Mouse (Mus musculus) heart, adult 9 months (tissue): ENCODE measurements at regions not wholly inside any gene's neighbourhood (a gene's known extent, or its start where the extent isn't known, plus 50 kb on each side); places are given as distances from the start of the nearest gene placed in this dataset.
A peak's percentile ranks its signal among the peaks of the same experiment; 100 is the strongest.

Experiments used
- DNase-seq, 2 experiments: peaks; one replicate each; pipeline ENCODE4 v3.0.0; 2022; ENCODE audit warnings: low spot score in 2 of 2

DNA sequence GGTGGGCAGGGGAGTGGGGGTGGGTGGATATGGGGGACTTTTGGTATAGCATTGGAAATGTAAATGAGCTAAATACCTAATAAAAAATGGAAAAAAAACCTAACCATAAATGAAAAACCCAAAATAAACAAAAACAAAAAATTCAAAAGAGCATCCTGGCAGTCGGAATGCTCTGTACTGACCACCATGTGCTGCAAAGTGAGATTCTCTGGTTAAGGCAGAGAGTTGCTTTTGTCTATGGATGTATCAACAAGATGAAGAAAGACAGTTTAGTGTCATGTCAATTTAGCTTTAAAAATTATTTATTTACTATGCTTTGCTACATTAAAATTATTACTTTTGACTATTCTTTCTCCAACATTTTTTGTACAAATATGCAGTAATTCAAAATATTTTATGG lies 88.5 kb downstream of the E330014E10Rik start:
- DNase-seq = no peak

- DNase-seq = no peak
Measured at GRCm38 (mm10) chr5:95864725-95865492, 89.1 kb downstream of the E330014E10Rik start.

- no peak for DNase-seq
Measured at GRCm38 (mm10) chr5:95865516-95865915, 89.7 kb downstream of the E330014E10Rik start.

GRCm38 (mm10) chr5:95866848-95867495 lies 89.8 kb upstream of the Cxcl13 start:
- no peak for DNase-seq

DNA sequence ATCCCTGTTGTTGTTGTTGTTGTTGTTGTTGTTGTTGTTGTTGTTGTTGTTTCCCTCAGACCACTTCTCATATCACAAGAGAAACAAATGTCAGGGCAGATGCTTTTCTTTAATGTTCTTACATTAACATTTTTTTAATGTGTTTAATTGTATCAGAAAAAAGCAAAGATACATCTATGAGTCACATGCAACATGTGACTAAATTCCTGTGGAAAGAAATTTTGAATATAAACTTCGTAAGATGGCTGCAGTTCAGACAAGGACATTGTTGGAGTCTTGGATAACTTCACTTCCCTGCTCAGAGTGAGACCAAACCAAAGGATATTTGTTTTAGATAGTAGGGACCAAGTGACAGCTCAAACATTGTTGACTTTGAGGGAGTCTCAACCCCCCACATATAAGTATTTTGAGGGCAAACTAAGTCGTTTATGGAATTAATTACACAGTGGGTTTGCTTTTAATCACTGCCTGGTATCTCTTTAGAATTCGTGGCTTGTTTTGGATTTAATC lies 86.4 kb upstream of the Cxcl13 start:
- DNase-seq = no peak

DNA sequence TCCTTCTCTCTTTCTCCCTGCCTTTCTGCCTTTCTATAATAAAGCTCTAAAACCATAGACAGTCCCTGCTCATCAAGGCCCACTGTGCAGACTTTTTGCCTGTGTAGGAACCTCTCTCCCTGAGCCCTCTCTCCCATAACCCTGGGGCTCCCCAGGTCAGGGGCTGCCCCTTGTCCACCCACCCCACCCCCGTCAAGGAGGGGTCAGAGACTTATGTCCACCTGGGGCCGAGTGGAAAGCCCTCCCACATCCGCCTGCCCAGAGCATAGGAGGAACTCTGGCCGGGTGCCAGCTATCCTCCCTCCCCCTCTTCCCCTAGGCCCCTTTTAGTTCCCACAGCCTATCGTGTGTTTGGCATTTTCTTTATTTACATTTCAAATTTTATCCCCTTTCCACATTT lies 81.8 kb upstream of the Cxcl13 start:
- DNase-seq = no peak

DNA sequence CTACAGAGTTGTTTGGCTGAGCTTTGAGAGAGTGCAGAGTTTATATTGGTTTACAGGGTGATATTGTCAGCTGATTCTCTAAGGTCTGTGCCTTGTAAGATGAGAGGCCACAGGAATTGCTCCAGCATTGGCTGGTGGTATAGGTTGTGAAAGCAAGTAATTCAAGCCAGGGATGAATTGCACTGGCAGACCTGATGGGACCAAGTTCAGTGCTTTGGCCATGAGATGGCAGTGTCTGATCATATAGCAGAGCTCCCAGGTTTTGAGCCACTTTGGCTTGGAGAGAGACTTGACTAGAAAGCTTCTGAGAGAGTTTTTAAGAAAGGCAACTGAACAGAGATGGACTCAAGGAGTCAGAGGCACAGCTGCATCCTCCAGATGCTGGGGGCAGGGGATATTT lies 75.8 kb upstream of the Cxcl13 start:
- peak; percentile 4 to 10 for DNase-seq
